Mouse (Mus musculus): ENCODE data around the gene Cdh13. TPM values are rescaled to one million over a fixed set of nuclear protein-coding genes. Genes with fewer than 3 reads are reported as not detected.

Cdh13 gene
- total RNA-seq, 2 experiments from 2014 or later: not detected

- ATAC-seq (replicated peaks; ENCODE audit: low FRiP score, poor library complexity, severe bottlenecking): no peak
Measured at GRCm38 (mm10) chr8:118289525-118289924, 6.0 kb downstream of the Cdh13 start.

- ATAC-seq (replicated peaks; ENCODE audit: low FRiP score, poor library complexity, severe bottlenecking): no peak
Measured at GRCm38 (mm10) chr8:118290266-118290665, 6.7 kb downstream of the Cdh13 start.

- ATAC-seq (replicated peaks; ENCODE audit: low FRiP score, poor library complexity, severe bottlenecking): no peak
Measured at GRCm38 (mm10) chr8:118296477-118296876, 12.9 kb downstream of the Cdh13 start.

GRCm38 (mm10) chr8:118306957-118307356, 23.4 kb downstream of the Cdh13 start:
- no peak for ATAC-seq (replicated peaks; ENCODE audit: low FRiP score, poor library complexity, severe bottlenecking)

- no peak for ATAC-seq (replicated peaks; ENCODE audit: low FRiP score, poor library complexity, severe bottlenecking)
Measured at GRCm38 (mm10) chr8:118309106-118309505, 25.6 kb downstream of the Cdh13 start.

- ATAC-seq (replicated peaks; ENCODE audit: low FRiP score, poor library complexity, severe bottlenecking): no peak
Measured at GRCm38 (mm10) chr8:118313426-118314187, 30.1 kb downstream of the Cdh13 start.

GRCm38 (mm10) chr8:118314188-118314563, 30.6 kb downstream of the Cdh13 start:
- ATAC-seq (replicated peaks; ENCODE audit: low FRiP score, poor library complexity, severe bottlenecking): no peak

GRCm38 (mm10) chr8:118314932-118315331, 31.4 kb downstream of the Cdh13 start:
- no peak for ATAC-seq (replicated peaks; ENCODE audit: low FRiP score, poor library complexity, severe bottlenecking)

- no peak for ATAC-seq (replicated peaks; ENCODE audit: low FRiP score, poor library complexity, severe bottlenecking)
Measured at GRCm38 (mm10) chr8:118316440-118316839, 32.9 kb downstream of the Cdh13 start.

- no peak for ATAC-seq (replicated peaks; ENCODE audit: low FRiP score, poor library complexity, severe bottlenecking)
Measured at GRCm38 (mm10) chr8:118320566-118320965, 37.0 kb downstream of the Cdh13 start.

- no peak for ATAC-seq (replicated peaks; ENCODE audit: low FRiP score, poor library complexity, severe bottlenecking)
Measured at GRCm38 (mm10) chr8:118323421-118323820, 39.9 kb downstream of the Cdh13 start.

- no peak for ATAC-seq (replicated peaks; ENCODE audit: low FRiP score, poor library complexity, severe bottlenecking)
Measured at GRCm38 (mm10) chr8:118334933-118335332, 51.4 kb downstream of the Cdh13 start.

- no peak for ATAC-seq (replicated peaks; ENCODE audit: low FRiP score, poor library complexity, severe bottlenecking)
Measured at GRCm38 (mm10) chr8:118339711-118340110, 56.2 kb downstream of the Cdh13 start.

GRCm38 (mm10) chr8:118343267-118343666, 59.7 kb downstream of the Cdh13 start:
- ATAC-seq (replicated peaks; ENCODE audit: low FRiP score, poor library complexity, severe bottlenecking): no peak

- no peak for ATAC-seq (replicated peaks; ENCODE audit: low FRiP score, poor library complexity, severe bottlenecking)
Measured at GRCm38 (mm10) chr8:118348710-118349489, 65.4 kb downstream of the Cdh13 start.

GRCm38 (mm10) chr8:118350136-118350535, 66.6 kb downstream of the Cdh13 start:
- no peak for ATAC-seq (replicated peaks; ENCODE audit: low FRiP score, poor library complexity, severe bottlenecking)

GRCm38 (mm10) chr8:118353022-118353421, 69.5 kb downstream of the Cdh13 start:
- ATAC-seq (replicated peaks; ENCODE audit: low FRiP score, poor library complexity, severe bottlenecking): no peak

GRCm38 (mm10) chr8:118357067-118357466, 73.5 kb downstream of the Cdh13 start:
- no peak for ATAC-seq (replicated peaks; ENCODE audit: low FRiP score, poor library complexity, severe bottlenecking)

- no peak for ATAC-seq (replicated peaks; ENCODE audit: low FRiP score, poor library complexity, severe bottlenecking)
Measured at GRCm38 (mm10) chr8:118357596-118357995, 74.1 kb downstream of the Cdh13 start.

GRCm38 (mm10) chr8:118363781-118364180, 80.2 kb downstream of the Cdh13 start:
- ATAC-seq (replicated peaks; ENCODE audit: low FRiP score, poor library complexity, severe bottlenecking): no peak

- ATAC-seq (replicated peaks; ENCODE audit: low FRiP score, poor library complexity, severe bottlenecking): no peak
Measured at GRCm38 (mm10) chr8:118373092-118373491, 89.6 kb downstream of the Cdh13 start.
